Mouse (Mus musculus): Measurements from ENCODE around the gene Ergic1. TPM values are rescaled to one million over a fixed set of nuclear protein-coding genes. Genes with fewer than 3 reads are reported as not detected.

Gene Ergic1
- total and polyA plus RNA-seq, 3 experiments = 22.1 to 92.7 (median 37.1) TPM

GRCm38 (mm10) chr17:26693424-26693823 is 132.1 kb downstream of the Ergic1 start:
- peaks cover 96% of the 10 kb centered on the region for H3K36me3 ChIP-seq (replicated peaks)
- no peak for ATAC-seq (ENCODE audit: extremely low read depth, insufficient number of reproducible peaks, low FRiP score, poor library complexity, severe bottlenecking)

GRCm38 (mm10) chr17:26694171-26694570 is 132.9 kb downstream of the Ergic1 start:
- Histone ChIP-seq H3K27me3 (ENCODE audit: insufficient read depth, low read length) (no peaks in the 10 kb centered on the region), H3K4me3 (ENCODE audit: low read depth, low read length) (no peak overlapping the region), H3K9me3 (replicated peaks) (no peaks in the 10 kb centered on the region), H3K4me1 (ENCODE audit: insufficient read depth, low read depth, low read length) (peaks cover 28% of the 10 kb centered on the region), H3K36me3 (replicated peaks) (peaks cover 96% of the 10 kb centered on the region)
- TF ChIP-seq GATA1 (IDR thresholded peaks at IDR 0.05; ENCODE audit: borderline replicate concordance, low read length) = no peak
- TF ChIP-seq POLR2AphosphoS5 (IDR thresholded peaks at IDR 0.05; ENCODE audit: insufficient replicate concordance, low read depth, low read length) = no peak
- no peak for TF ChIP-seq GATA2 (IDR thresholded peaks at IDR 0.05; ENCODE audit: borderline replicate concordance, low read depth, low read length)
- no peak for TF ChIP-seq TAL1 (conservative IDR thresholded peaks at IDR 0.05; ENCODE audit: low read depth, low read length)
- no peak for TF ChIP-seq CTCF (IDR thresholded peaks at IDR 0.05; ENCODE audit: low read depth, low read length)
- ATAC-seq (ENCODE audit: extremely low read depth, insufficient number of reproducible peaks, low FRiP score, poor library complexity, severe bottlenecking) (no peak), DNase-seq (ENCODE audit: low spot score) (no peak)

More at GRCm38 (mm10) chr17:26693424-26693823, 132.1 kb downstream of the Ergic1 start:
- Histone ChIP-seq H3K9me3 (replicated peaks) (no peaks in the 10 kb centered on the region), H3K4me1 (ENCODE audit: insufficient read depth, low read depth, low read length) (peaks cover 31% of the 10 kb centered on the region), H3K4me3 (ENCODE audit: low read depth, low read length) (no peak overlapping the region), H3K27me3 (ENCODE audit: insufficient read depth, low read length) (no peaks in the 10 kb centered on the region)
- TF ChIP-seq CTCF (IDR thresholded peaks at IDR 0.05; ENCODE audit: low read depth, low read length) (no peak), POLR2AphosphoS5 (IDR thresholded peaks at IDR 0.05; ENCODE audit: insufficient replicate concordance, low read depth, low read length) (no peak), GATA2 (IDR thresholded peaks at IDR 0.05; ENCODE audit: borderline replicate concordance, low read depth, low read length) (no peak), TAL1 (conservative IDR thresholded peaks at IDR 0.05; ENCODE audit: low read depth, low read length) (no peak)
- DNase-seq (ENCODE audit: low spot score) = no peak

DNA sequence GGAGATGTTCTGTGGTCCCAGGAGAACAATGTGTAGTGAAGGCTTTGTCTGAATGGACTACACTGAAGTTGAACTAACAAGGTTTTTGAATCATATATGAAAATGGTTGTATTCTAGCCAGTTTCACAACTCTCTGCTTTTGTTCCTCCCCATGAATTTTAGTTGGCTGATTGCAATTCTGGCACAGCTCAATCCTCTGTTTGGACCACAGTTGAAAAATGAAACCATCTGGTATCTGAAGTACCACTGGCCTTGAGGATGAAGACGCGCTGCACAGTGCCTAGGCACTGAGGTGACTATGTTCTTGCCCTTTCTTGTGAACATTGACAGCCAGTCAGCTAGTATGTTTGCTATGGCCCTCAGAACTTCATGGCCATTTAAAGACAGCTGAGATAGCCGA is 133.9 kb downstream of the Ergic1 start:
- Histone ChIP-seq H3K4me3 (ENCODE audit: low read depth, low read length) (no peak overlapping the region), H3K36me3 (replicated peaks) (peaks cover 96% of the 10 kb centered on the region), H3K27me3 (ENCODE audit: insufficient read depth, low read length) (no peaks in the 10 kb centered on the region), H3K9me3 (replicated peaks) (no peaks in the 10 kb centered on the region), H3K4me1 (ENCODE audit: insufficient read depth, low read depth, low read length) (peaks cover 18% of the 10 kb centered on the region)
- no peak for ATAC-seq (ENCODE audit: extremely low read depth, insufficient number of reproducible peaks, low FRiP score, poor library complexity, severe bottlenecking)
- DNase-seq (ENCODE audit: low spot score) = no peak
- no peak for TF ChIP-seq TAL1 (conservative IDR thresholded peaks at IDR 0.05; ENCODE audit: low read depth, low read length)
- TF ChIP-seq POLR2AphosphoS5 (IDR thresholded peaks at IDR 0.05; ENCODE audit: insufficient replicate concordance, low read depth, low read length) = no peak

DNA sequence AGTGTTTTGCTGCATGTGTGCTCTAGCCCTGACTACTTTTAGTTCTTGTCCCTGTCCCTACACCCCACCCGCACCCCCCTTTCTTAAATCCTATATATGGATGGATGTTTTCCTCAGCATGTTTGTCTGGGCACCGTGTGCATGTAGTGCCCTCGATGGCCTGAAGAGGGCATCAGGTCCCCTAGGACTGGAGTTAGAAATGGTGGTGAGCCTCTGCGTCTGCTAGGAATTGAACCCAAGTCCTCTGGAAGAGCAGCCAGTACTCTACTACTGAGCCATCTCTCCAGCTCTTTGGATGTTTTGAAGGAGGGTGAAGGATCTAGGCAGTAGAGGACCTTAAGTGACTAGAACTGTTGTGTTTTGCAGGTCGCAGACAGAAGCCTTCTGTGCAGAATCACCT is 137.6 kb downstream of the Ergic1 start:
- DNase-seq (ENCODE audit: low spot score) (no peak), ATAC-seq (ENCODE audit: extremely low read depth, insufficient number of reproducible peaks, low FRiP score, poor library complexity, severe bottlenecking) (no peak)
- H3K36me3 ChIP-seq (replicated peaks) = peaks cover 88% of the 10 kb centered on the region

GRCm38 (mm10) chr17:26699819-26700616 is 138.7 kb downstream of the Ergic1 start:
- ATAC-seq (ENCODE audit: extremely low read depth, insufficient number of reproducible peaks, low FRiP score, poor library complexity, severe bottlenecking) (no peak), DNase-seq (ENCODE audit: low spot score) (no peak)
- Histone ChIP-seq H3K9me3 (replicated peaks) (peaks cover 3% of the 10 kb centered on the region), H3K4me3 (ENCODE audit: low read depth, low read length) (no peak overlapping the region), H3K4me1 (ENCODE audit: insufficient read depth, low read depth, low read length) (peaks cover 12% of the 10 kb centered on the region), H3K36me3 (replicated peaks) (peaks cover 78% of the 10 kb centered on the region), H3K27me3 (ENCODE audit: insufficient read depth, low read length) (no peaks in the 10 kb centered on the region)
- TF ChIP-seq TAL1 (conservative IDR thresholded peaks at IDR 0.05; ENCODE audit: low read depth, low read length) (no peak), GATA2 (IDR thresholded peaks at IDR 0.05; ENCODE audit: borderline replicate concordance, low read depth, low read length) (no peak), CTCF (IDR thresholded peaks at IDR 0.05; ENCODE audit: low read depth, low read length) (no peak), POLR2AphosphoS5 (IDR thresholded peaks at IDR 0.05; ENCODE audit: insufficient replicate concordance, low read depth, low read length) (no peak), GATA1 (IDR thresholded peaks at IDR 0.05; ENCODE audit: borderline replicate concordance, low read length) (no peak)

More for the DNA sequence above, 137.6 kb downstream of the Ergic1 start:
- Histone ChIP-seq H3K4me1 (ENCODE audit: insufficient read depth, low read depth, low read length) (peaks cover 12% of the 10 kb centered on the region), H3K4me3 (ENCODE audit: low read depth, low read length) (no peak overlapping the region), H3K27me3 (ENCODE audit: insufficient read depth, low read length) (no peaks in the 10 kb centered on the region), H3K9me3 (replicated peaks) (no peaks in the 10 kb centered on the region)
- TF ChIP-seq CTCF (IDR thresholded peaks at IDR 0.05; ENCODE audit: low read depth, low read length) = peak; percentile 48; the same call in 1 of the 2 replicates
- no peak for TF ChIP-seq GATA2 (IDR thresholded peaks at IDR 0.05; ENCODE audit: borderline replicate concordance, low read depth, low read length)

- Histone ChIP-seq H3K36me3 (replicated peaks) (peaks cover 63% of the 10 kb centered on the region), H3K4me1 (ENCODE audit: insufficient read depth, low read depth, low read length) (peaks cover 23% of the 10 kb centered on the region), H3K27me3 (ENCODE audit: insufficient read depth, low read length) (no peaks in the 10 kb centered on the region), H3K4me3 (ENCODE audit: low read depth, low read length) (no peak overlapping the region), H3K9me3 (replicated peaks) (peaks cover 3% of the 10 kb centered on the region)
- TF ChIP-seq CTCF (IDR thresholded peaks at IDR 0.05; ENCODE audit: low read depth, low read length) (no peak), TAL1 (conservative IDR thresholded peaks at IDR 0.05; ENCODE audit: low read depth, low read length) (no peak), POLR2AphosphoS5 (IDR thresholded peaks at IDR 0.05; ENCODE audit: insufficient replicate concordance, low read depth, low read length) (0 out of 2 replicates have a peak, but pooled peaks have one; percentile 26), GATA2 (IDR thresholded peaks at IDR 0.05; ENCODE audit: borderline replicate concordance, low read depth, low read length) (no peak), GATA1 (IDR thresholded peaks at IDR 0.05; ENCODE audit: borderline replicate concordance, low read length) (no peak)
- DNase-seq (ENCODE audit: low spot score) (no peak), ATAC-seq (ENCODE audit: extremely low read depth, insufficient number of reproducible peaks, low FRiP score, poor library complexity, severe bottlenecking) (no peak)
Measured at GRCm38 (mm10) chr17:26701565-26701964, 140.3 kb downstream of the Ergic1 start.
